Mouse (Mus musculus) stomach, postnatal 0 days (tissue): Measurements from ENCODE around the gene Inpp5k.

Source experiments
- CTCF ChIP-seq: IDR thresholded peaks from 2 replicates; pipeline ENCODE4 v1.5.1; 2016; ENCODE audit warnings: antibody characterized with exemption, low read depth, mild to moderate bottlenecking, moderate library complexity
- EP300 ChIP-seq: optimal IDR thresholded peaks from 2 replicates; pipeline ENCODE3; 2016; ENCODE audit warnings: antibody characterized with exemption

DNA sequence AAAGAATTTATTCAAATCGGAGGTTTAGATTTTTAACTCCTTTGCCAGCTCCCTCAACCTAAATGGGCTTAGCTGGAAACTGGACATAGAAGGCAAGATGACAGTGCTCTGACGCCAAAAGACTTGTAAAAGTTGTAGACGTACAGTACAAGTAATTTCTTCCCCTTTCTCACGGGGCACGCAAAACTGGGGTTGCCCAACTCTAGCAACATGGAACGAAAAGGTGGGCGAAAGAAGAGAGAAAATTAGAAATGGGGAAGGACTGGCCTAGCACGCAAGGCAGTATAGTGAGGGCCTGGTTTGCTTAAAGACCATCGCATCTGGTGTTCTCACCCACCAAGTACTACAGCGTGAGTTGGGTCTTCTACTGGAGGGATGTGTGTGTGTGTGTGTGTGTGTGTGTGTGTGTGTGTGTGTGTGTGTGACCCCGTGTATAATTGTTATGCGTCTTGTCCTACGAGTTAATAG, 20.2 kb downstream of the Inpp5k start:
- TF ChIP-seq CTCF (no peak), EP300 (no peak)
